Mouse (Mus musculus) frontal cortex, postnatal 14 days (tissue): ENCODE measurements around the gene Glod5.

Source experiments
- DNase-seq, 2 experiments: peaks; one replicate each; pipeline ENCODE4 v3.0.0; 2022; ENCODE audit warnings: low spot score in 2 of 2

Gene Glod5

GRCm38 (mm10) chrX:7968226-7968625, 50.1 kb downstream of the Glod5 start:
- DNase-seq = no peak

GRCm38 (mm10) chrX:7967596-7968201, 50.6 kb downstream of the Glod5 start:
- no peak for DNase-seq

- DNase-seq = no peak
Measured at GRCm38 (mm10) chrX:7966161-7966560, 52.1 kb downstream of the Glod5 start.

- no peak for DNase-seq
Measured at GRCm38 (mm10) chrX:7963829-7964626, 54.3 kb downstream of the Glod5 start.

GRCm38 (mm10) chrX:7958868-7959267, 59.4 kb downstream of the Glod5 start:
- no peak for DNase-seq
